Mouse (Mus musculus): ENCODE data around the gene Slc50a1.

The Slc50a1 gene

GRCm38 (mm10) chr3:89270051-89270755 is at the start of gene Slc50a1:
Gene Slc50a1, minus strand, starts transcription at chr3:89270570.
- no peaks in the 10 kb centered on the region; the same call in 1 of the 2 replicates for H3K36me3 ChIP-seq (ENCODE audit: control insufficient read depth, insufficient read depth, low read length, poor library complexity, severe bottlenecking)
- peak; percentile 70 for DNase-seq (ENCODE audit: low read depth, low spot score)
- H3K27me3 ChIP-seq (ENCODE audit: control insufficient read depth, insufficient read depth, low read length, poor library complexity, severe bottlenecking) = no peaks in the 10 kb centered on the region

GRCm38 (mm10) chr3:89319591-89320350 is 49.4 kb upstream of the Slc50a1 start:
- no peak for DNase-seq (ENCODE audit: low read depth, low spot score)
- Histone ChIP-seq H3K36me3 (ENCODE audit: control insufficient read depth, insufficient read depth, low read length, poor library complexity, severe bottlenecking) (no peaks in the 10 kb centered on the region), H3K27me3 (ENCODE audit: control insufficient read depth, insufficient read depth, low read length, poor library complexity, severe bottlenecking) (no peaks in the 10 kb centered on the region; the same call in 1 of the 2 replicates)

DNA sequence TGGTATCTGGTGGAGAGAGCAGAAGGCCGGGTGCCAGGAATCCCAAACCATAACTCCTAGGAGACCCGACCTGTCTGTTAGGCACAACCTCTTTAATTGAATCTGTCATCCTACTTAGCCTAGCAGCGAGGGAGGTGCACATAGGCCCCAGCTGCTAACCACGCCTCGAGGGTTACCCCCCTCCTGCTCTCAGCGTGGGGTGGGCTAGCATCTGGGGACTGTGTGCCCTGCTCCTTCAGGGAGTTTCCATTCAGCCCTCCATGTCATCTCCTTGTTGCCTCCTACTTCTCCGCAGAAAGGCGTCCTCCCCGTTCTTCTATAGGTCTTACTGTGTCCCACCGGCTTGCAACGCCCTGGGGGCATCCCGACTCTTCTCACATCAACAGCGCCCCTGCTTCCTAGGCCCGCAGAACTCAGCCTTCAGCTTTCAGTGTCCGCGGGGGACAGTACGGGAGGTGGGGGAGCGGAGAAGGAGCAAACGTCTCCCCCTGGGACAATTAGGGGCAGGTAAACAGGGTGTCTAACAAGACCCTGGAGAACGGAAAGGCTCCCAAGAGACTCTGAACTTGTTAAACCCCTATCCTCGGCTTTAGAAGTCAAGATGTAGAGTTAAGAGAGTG is 48.7 kb upstream of the Slc50a1 start:
- Histone ChIP-seq H3K36me3 (ENCODE audit: control insufficient read depth, insufficient read depth, low read length, poor library complexity, severe bottlenecking) (no peaks in the 10 kb centered on the region), H3K27me3 (ENCODE audit: control insufficient read depth, insufficient read depth, low read length, poor library complexity, severe bottlenecking) (no peaks in the 10 kb centered on the region; the same call in 1 of the 2 replicates)
- DNase-seq (ENCODE audit: low read depth, low spot score) = no peak

DNA sequence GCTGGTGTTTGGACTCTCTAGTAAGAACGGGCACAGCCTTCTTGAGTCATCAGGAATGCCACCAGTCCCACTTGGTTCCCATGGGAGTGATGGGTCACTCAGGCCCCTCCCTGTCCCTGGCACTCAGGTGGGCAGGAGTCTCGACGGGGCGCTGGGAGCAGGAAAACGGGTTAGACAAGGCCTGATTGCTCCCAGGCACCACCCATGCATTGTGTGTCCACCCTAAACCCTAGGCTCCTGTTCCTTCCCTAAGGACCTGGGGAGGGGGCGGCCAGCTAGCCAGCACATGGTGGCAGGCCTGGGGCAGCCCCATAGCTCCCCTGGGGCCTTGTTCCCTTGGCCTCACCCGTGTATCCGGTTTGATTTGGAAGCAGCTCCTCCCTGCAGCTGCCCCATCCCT is 47.9 kb upstream of the Slc50a1 start:
- H3K36me3 ChIP-seq (ENCODE audit: control insufficient read depth, insufficient read depth, low read length, poor library complexity, severe bottlenecking) = no peaks in the 10 kb centered on the region
- H3K27me3 ChIP-seq (ENCODE audit: control insufficient read depth, insufficient read depth, low read length, poor library complexity, severe bottlenecking) = no peaks in the 10 kb centered on the region; the same call in 1 of the 2 replicates
- no peak for DNase-seq (ENCODE audit: low read depth, low spot score)

GRCm38 (mm10) chr3:89317246-89317645 is 46.9 kb upstream of the Slc50a1 start:
- DNase-seq (ENCODE audit: low read depth, low spot score) = no peak
- H3K27me3 ChIP-seq (ENCODE audit: control insufficient read depth, insufficient read depth, low read length, poor library complexity, severe bottlenecking) = no peaks in the 10 kb centered on the region; the same call in 1 of the 2 replicates
- no peaks in the 10 kb centered on the region for H3K36me3 ChIP-seq (ENCODE audit: control insufficient read depth, insufficient read depth, low read length, poor library complexity, severe bottlenecking)

DNA sequence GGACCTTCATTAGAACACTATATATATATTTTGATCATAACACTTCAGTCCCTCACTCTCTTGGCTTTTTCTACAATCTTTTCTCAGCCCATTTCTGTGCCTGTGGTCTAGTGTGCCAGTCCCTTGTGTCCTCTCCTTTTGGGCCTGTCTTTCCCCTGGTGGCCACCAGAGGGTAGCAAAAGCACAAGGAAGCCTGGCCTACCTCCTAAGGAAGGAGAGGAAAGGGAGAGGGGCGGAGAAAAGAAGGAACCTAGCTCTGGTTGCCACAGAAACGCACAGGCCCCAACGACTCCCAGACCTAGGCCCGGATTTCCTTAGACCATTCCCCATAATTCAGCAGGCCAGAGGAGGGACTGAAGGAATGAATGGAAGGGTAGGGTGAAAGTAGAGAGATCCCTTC is 46.5 kb upstream of the Slc50a1 start:
- DNase-seq (ENCODE audit: low read depth, low spot score) = peak; percentile 79
- no peaks in the 10 kb centered on the region; the same call in 1 of the 2 replicates for H3K27me3 ChIP-seq (ENCODE audit: control insufficient read depth, insufficient read depth, low read length, poor library complexity, severe bottlenecking)
- no peaks in the 10 kb centered on the region for H3K36me3 ChIP-seq (ENCODE audit: control insufficient read depth, insufficient read depth, low read length, poor library complexity, severe bottlenecking)

GRCm38 (mm10) chr3:89315930-89316831 is 45.8 kb upstream of the Slc50a1 start:
- Histone ChIP-seq H3K36me3 (ENCODE audit: control insufficient read depth, insufficient read depth, low read length, poor library complexity, severe bottlenecking) (no peaks in the 10 kb centered on the region), H3K27me3 (ENCODE audit: control insufficient read depth, insufficient read depth, low read length, poor library complexity, severe bottlenecking) (no peaks in the 10 kb centered on the region; the same call in 1 of the 2 replicates)
- DNase-seq (ENCODE audit: low read depth, low spot score) = no peak

GRCm38 (mm10) chr3:89315195-89315929 is 45.0 kb upstream of the Slc50a1 start:
- Histone ChIP-seq H3K36me3 (ENCODE audit: control insufficient read depth, insufficient read depth, low read length, poor library complexity, severe bottlenecking) (no peaks in the 10 kb centered on the region), H3K27me3 (ENCODE audit: control insufficient read depth, insufficient read depth, low read length, poor library complexity, severe bottlenecking) (no peaks in the 10 kb centered on the region; the same call in 1 of the 2 replicates)
- DNase-seq (ENCODE audit: low read depth, low spot score) = peak; percentile 76

DNA sequence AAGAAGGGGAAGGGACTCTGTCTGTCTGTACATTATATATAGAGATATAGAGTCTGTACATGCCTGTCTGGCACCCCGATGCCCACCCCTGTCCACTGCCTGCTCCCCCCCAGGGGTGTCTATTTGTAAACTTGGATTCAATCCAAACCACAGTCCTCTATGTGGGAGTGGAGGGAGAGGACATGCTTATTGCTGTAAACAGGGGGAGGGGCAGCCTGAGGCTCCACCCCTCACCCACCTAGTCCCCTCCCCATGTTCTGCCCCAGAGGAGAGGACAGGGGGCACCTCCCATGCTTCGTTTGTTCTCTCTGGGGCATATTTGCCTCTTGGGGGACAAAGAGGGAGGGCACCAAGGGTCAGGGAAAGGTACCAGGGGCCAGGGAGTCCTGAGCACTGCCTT is 44.4 kb upstream of the Slc50a1 start:
- H3K36me3 ChIP-seq (ENCODE audit: control insufficient read depth, insufficient read depth, low read length, poor library complexity, severe bottlenecking) = no peaks in the 10 kb centered on the region
- DNase-seq (ENCODE audit: low read depth, low spot score) = no peak
- no peaks in the 10 kb centered on the region; the same call in 1 of the 2 replicates for H3K27me3 ChIP-seq (ENCODE audit: control insufficient read depth, insufficient read depth, low read length, poor library complexity, severe bottlenecking)

DNA sequence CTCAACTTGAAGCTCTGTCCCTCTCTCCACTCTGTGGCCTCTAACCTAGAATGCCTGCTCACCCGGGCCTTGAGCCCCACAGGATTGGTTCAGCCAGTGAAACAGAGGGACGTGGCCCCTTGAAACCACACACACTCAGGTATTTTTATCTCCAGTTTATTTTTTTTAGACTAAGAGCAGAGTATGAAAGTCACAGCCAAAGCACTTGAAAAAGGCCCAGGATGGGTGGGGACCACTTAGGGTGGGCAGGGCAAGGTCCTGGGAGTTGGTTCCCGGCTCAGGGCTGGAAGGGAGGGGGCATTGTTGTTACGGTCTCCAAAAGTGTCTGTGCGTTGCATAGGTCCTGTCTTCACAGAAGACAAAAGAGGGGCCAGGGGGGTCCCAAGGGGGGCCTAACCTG is 44.0 kb upstream of the Slc50a1 start:
- no peak for DNase-seq (ENCODE audit: low read depth, low spot score)
- Histone ChIP-seq H3K36me3 (ENCODE audit: control insufficient read depth, insufficient read depth, low read length, poor library complexity, severe bottlenecking) (no peaks in the 10 kb centered on the region), H3K27me3 (ENCODE audit: control insufficient read depth, insufficient read depth, low read length, poor library complexity, severe bottlenecking) (no peaks in the 10 kb centered on the region; the same call in 1 of the 2 replicates)

DNA sequence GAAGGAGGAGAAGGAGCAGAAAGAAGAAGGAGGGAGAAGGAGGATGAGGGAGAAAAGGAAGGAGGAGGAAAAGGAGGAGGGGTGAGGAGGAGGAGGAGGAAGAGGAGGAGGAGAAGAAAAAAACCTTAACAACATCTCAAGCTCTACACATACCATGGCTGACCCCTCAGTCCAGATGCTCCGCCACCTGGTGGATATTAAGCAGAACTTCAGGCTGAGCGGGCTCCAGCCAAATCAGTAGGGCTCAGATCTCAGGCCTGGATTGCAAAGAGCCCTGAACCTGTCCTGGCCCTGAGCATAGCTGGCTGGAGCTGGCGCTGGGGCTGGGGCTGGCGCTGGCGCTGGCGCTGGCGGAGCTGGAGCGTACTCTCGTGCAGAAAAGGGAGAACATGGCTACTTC is 37.7 kb upstream of the Slc50a1 start:
- peak; percentile 81 for DNase-seq (ENCODE audit: low read depth, low spot score)
- Histone ChIP-seq H3K27me3 (ENCODE audit: control insufficient read depth, insufficient read depth, low read length, poor library complexity, severe bottlenecking) (no peaks in the 10 kb centered on the region; the same call in 1 of the 2 replicates), H3K36me3 (ENCODE audit: control insufficient read depth, insufficient read depth, low read length, poor library complexity, severe bottlenecking) (no peaks in the 10 kb centered on the region)

GRCm38 (mm10) chr3:89305551-89306325 is 35.4 kb upstream of the Slc50a1 start:
- no peaks in the 10 kb centered on the region; the same call in 1 of the 2 replicates for H3K27me3 ChIP-seq (ENCODE audit: control insufficient read depth, insufficient read depth, low read length, poor library complexity, severe bottlenecking)

DNA sequence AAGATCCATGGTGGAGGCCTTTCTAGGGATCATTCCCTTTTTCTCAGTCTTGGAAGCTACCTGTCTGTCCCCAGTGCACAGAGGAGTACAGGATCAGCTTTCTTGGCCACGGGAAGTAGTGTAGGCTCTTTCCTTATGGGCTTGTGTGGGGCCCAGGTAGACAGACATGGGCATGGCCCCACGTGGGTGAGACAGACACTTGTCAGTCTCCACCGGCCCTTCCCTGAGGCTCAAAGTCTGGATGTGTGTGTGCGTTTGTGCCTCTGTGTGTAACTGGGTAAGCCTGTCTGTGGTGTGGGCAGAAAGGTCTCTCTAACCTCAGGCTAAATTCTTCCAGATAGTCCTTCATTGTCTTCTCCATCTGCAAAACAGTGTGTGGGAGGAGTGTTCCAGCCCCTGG is 34.7 kb upstream of the Slc50a1 start:
- no peak for DNase-seq (ENCODE audit: low read depth, low spot score)
- H3K36me3 ChIP-seq (ENCODE audit: control insufficient read depth, insufficient read depth, low read length, poor library complexity, severe bottlenecking) = no peaks in the 10 kb centered on the region
- H3K27me3 ChIP-seq (ENCODE audit: control insufficient read depth, insufficient read depth, low read length, poor library complexity, severe bottlenecking) = no peaks in the 10 kb centered on the region

More at GRCm38 (mm10) chr3:89305551-89306325, 35.4 kb upstream of the Slc50a1 start:
- no peak for DNase-seq (ENCODE audit: low read depth, low spot score)
- no peaks in the 10 kb centered on the region for H3K36me3 ChIP-seq (ENCODE audit: control insufficient read depth, insufficient read depth, low read length, poor library complexity, severe bottlenecking)
